Mouse (Mus musculus): ENCODE measurements around the gene Arhgef39.

DNA sequence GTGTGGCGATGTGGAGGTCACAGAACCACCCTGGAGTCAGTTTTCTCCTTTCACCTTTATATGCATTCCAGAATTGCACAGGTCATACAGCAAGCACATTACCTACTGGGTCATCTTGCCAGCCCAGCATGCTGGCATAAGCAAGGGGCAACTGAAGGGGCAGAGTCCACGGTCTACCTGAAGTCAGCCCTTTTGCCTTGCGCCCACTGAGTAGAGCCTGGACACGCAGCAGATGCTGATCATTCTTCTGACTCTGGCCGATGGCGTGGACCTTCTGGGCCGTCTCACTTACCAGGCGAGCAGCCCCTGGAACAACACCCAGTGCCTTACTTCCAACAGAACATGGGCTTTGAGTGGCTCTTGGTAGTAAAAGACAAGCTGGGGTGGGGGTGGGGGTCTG is 2.1 kb downstream of the Arhgef39 start:
- TF ChIP-seq CTCF (IDR thresholded peaks at IDR 0.05; ENCODE audit: low read depth, low read length) (no peak), EP300 (IDR thresholded peaks at IDR 0.05; ENCODE audit: insufficient read depth, low read depth, low read length) (no peak), POLR2A (IDR thresholded peaks at IDR 0.05; ENCODE audit: insufficient read depth, low read length) (no peak)
